Mouse (Mus musculus): ENCODE results near the gene Gm21972.

Gm21972 gene

DNA sequence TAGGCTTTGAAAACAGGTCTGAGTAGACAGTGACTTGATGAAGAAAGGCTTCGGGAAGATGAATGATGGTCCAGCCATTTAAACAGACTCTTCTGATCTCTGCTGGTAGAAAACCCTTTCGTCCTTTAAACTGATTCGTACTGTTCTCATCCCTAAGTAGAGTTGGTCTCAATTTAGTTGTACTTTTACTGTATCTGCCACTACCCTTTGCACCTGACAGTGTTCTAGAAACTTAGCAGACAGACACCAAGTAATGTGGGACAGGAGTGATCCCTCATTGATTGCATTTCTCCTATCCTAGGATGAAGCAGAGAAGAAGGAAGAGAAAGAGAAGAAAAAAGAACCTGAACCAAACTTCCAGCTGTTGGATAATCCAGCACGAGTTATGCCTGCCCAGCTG, at the start of gene Gm21972:
Gm21972 (plus strand) TSS at position 301 of the 400 bp plus-strand sequence.
- DNase-seq (ENCODE audit: low read depth in 1 of 2, low spot score in 2 of 2): no peak

DNA sequence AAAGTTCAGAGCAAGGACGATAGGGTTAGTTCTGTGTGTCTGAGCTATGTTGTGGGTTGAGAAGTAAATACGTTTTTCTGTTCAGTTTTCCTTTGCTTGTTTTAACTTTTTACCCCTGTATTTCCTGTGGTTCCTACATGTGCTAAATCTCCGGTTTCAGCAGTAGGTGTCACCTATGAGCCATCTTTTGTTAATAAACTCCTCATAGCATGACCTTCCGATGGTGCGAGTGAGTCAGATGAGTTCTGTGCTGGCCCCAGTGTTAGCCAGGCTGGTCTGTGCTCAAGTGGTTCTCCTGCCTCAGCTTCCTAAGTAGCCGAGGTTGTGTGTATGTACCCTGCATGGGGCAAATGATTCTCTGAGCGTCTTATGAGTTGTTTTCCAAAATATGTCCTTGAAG, 39.0 kb upstream of the Gm21972 start:
- no peak for DNase-seq (ENCODE audit: low read depth in 1 of 2, low spot score in 2 of 2)

DNA sequence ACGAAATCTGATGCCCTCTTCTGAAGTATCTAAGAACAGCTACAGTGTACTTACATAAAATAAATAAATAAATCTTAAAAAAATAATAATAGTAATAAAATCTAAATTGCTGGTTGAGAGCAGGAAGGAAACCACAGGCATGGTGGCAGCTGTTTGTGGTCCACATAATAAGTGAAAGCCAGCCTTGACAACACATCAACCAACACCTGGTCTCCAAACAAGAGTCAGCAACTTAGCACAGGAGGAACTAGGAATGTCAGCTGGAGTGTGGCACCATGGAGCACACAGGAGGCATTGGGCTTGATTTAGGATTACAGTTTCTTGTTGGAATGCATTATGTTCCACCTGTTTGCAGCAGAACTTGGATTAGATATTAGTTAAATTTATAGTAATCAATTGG, 28.4 kb upstream of the Gm21972 start:
- DNase-seq (ENCODE audit: low read depth in 1 of 2, low spot score in 2 of 2): no peak

DNA sequence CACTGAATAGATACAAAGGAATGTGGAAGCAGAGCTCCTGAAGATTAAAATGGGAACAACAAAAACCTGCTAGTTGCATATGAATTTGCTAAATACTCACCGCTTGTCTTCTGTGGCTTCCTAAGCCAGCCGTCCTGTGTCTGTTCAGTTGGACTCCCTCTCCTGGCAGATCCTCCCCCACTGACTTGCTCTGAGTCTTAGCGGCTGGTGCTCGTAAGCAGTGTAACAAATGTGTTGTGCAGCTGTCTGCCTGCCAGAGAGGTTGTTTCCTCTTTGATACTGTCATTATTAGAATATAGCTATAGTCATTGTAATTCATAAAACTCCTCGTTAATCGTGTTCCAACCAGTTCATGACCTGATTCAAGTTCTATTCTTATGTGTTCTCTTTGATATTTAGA, 21.7 kb upstream of the Gm21972 start, which contains the start of gene Htr2b:
Htr2b (minus strand) TSS at position 192 of the 400 bp plus-strand sequence.
- DNase-seq (ENCODE audit: low read depth in 1 of 2, low spot score in 2 of 2): no peak

DNA sequence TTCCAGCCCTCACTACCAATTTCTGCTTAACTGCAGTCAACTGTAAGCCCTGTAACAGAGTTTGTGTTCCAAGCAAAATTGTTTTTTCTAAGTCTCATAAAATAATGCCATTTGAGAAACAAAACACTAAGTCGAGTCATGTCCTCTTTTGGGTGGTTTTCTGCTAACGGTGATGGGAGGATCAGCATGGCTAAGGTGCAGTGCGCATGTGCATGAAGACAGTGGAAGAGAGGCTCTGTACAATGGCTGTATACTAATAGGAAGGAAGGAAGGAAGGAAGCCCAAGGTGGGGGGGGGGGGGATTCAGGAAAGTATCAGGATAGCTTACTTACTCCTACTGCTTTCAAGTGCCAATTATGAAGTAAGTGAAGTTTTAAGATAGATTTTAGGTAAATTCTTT, 19.3 kb upstream of the Gm21972 start:
- DNase-seq (ENCODE audit: low read depth in 1 of 2, low spot score in 2 of 2): no peak

DNA sequence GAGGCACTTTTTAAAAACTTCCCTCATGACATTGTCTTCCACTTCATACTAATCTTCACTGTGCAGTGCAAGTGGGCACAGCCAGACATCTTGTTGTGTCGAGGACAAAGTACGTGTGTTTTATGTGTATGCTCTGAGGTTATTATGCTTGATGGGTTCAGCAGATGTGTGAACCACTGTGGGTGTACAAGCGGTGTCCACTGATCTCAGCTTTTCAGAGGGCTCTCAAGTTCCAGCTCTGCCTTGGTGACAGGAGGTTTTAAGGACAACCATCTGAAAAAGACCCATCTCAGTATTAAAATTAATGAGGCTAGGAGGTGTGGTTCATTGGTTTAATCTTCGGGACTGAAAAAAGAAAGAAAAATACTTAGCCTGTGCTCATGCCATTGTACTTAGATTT, 13.9 kb upstream of the Gm21972 start:
- DNase-seq (ENCODE audit: low read depth in 1 of 2, low spot score in 2 of 2): no peak

DNA sequence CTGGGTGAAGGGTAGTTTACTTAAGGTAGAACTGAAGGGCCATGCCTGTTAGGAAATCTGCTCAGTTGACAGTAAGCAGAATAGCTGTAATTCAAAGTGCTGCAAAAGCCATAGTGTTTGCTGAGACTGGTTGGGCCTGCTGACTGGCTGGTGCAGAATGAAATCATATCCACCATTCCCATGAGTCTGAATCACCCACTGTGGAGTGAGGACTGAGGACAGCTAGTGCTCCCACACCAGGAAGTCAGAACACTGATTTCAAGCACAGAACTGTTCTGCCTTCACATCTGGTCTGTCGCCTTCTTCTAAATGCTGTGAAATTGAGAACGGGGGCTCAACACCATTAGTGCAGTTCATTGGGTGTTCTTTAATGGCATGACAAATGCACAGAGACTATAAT, 7.4 kb upstream of the Gm21972 start:
- DNase-seq (ENCODE audit: low read depth in 1 of 2, low spot score in 2 of 2): no peak

DNA sequence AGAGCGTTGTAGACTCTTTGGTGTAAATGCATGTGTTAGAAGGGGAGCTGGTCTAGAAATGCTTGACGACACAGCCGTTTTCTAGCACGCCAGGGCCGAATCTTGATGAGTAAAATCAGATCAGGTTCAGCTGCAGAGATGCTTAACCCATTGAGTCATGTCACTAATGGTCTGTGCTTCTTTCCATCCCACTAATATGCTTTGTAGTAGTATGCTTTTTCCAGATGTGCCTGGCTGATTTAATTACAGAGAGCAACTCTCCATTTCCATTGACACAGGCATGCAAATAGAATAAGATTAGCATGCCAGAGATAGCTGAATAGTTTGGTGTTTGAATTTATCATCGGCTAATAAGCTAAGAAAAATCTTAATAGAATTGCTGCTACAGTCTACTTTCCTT, 1.9 kb downstream of the Gm21972 start:
- DNase-seq (ENCODE audit: low read depth in 1 of 2, low spot score in 2 of 2): no peak

DNA sequence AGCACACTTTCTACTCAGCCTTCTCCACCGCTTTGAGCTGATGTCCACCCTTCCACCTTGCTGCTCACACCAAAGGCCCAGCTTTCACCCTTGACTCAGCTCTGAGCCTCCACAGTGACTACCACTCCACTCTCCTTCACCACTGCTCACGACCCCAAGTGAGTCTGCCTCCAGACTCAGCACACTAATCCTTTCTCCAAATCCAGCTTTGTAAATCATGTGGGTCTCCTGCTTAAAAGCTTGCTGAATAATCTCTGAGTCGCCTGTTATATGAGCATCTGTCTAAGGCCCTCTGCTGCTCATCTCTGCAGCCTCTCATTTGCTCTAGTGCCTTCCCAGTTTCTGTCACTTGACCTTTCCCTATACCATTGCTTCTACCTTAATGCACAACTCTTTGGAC, 7.6 kb downstream of the Gm21972 start:
- no peak for DNase-seq (ENCODE audit: low read depth in 1 of 2, low spot score in 2 of 2)

DNA sequence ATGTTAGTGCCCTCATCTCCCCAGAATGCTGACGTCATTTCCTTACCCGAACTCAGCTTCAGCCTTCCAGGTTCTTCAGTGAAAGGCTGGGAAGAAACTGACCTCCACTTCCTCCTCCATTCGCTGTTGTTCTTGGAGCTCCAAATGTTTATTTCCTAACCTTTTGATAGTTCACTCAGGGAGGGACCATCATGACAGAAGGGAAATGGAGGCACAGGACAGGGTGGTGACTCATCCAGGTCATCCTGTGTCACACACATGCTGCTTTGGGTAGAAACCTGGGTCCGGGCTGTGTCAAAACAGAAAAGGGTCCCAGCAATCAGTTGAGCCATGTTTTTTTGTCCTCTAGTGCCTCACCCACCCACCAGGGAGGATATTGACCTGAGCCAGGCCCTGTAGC, 9.7 kb downstream of the Gm21972 start:
- no peak for DNase-seq (ENCODE audit: low read depth in 1 of 2, low spot score in 2 of 2)

DNA sequence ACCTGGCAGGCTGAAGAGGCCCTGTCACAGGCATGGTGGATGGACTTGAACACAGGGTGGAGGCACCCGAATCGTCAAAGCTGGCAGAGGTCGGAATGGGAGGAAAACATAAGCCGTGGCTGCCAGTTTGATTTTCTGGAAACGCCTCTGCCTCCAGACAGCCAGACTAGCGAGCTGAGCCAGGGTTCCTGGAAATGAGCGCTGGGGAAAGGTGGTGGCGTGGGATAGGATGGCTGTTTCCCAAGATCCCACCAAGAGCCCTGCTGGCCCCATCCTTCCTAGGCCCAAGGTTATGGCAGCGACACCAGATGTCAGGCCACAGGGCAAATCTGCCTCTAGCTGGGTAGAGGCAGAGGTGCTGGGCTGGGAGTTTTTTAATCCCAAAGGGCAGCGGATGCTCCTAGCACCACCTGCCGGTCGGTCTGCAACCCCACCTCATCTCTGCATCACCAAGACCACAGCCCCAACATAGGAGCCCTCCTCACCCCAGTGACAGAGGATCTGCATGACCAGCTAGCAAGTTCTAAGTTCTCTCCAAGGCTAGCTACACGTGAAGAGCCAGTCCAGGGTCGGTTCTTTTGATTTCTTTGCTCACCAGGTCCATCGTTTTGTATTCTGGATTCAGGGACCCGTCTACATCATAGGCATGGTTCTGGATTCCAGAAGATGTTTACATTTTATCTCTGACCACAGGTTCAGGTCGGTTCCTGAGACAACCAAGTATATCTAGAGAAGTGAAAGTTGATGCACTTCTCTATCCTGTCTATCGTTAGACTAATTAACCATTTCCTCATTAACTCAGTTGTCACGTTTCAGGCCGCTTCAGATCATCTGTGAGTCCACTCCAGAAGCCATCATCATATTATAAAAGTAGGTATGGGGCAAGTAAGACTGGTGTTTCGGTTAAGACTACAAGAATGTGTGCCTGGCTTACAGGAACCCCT, 10.8 kb downstream of the Gm21972 start:
- DNase-seq (ENCODE audit: low read depth in 1 of 2, low spot score in 2 of 2): no peak

DNA sequence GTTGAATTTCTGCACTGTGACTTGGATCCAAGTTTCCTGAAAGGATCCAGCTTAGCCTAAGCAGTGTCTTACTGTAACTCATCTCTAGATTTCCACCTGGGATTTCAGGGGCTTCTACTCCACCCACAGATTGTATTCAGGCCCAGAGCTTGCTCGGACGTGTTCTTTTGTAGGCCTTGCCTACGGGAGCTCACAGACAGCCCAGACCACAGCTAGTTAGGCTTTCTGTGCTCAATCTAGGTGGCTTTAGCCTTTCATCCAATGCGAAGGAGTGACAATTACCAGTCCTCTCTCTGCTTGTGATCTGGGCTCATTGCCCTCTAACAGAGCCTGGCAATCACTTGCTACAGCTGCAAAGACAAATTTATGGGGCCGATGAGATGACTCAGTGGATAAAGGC, 12.9 kb downstream of the Gm21972 start:
- no peak for DNase-seq (ENCODE audit: low read depth in 1 of 2, low spot score in 2 of 2)

DNA sequence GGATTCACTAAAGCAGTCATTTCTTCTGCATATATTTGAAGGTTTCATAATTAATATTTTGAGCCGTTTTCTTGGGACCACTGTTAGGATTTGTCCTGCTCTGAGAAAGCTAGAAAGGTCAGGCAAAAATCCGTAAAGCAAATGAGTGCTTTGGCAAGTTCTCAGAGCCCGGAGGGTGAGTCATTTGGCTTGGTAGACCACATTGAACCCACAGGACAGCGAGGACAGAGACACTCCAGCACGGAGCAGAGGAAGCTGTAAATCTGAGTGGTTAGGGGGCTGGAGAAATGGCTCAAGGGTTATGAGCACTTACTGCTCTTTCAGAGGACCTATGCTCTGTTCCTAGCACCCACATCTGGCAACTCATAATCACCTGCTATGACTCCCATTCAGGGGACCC, 14.1 kb downstream of the Gm21972 start:
- no peak for DNase-seq (ENCODE audit: low read depth in 1 of 2, low spot score in 2 of 2)

DNA sequence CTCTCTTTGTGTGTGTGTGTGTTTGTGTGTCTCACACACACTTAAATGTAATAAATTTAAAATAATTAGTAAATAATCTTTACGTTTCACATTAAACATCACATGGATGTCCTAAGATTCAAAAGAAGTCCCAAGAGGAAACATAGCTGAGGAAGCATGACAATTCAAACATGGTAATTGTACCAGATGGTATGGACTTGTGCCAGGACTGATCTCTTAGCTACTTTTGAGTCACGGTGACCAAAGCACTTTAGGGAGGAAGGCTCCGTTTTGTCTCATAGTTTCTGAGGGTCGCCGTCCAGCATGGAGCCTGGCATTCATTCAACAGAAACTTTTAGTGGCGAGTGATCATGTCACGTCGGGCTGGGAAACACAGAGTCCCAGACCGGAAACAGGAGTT, 14.7 kb downstream of the Gm21972 start:
- DNase-seq (ENCODE audit: low read depth in 1 of 2, low spot score in 2 of 2): no peak

DNA sequence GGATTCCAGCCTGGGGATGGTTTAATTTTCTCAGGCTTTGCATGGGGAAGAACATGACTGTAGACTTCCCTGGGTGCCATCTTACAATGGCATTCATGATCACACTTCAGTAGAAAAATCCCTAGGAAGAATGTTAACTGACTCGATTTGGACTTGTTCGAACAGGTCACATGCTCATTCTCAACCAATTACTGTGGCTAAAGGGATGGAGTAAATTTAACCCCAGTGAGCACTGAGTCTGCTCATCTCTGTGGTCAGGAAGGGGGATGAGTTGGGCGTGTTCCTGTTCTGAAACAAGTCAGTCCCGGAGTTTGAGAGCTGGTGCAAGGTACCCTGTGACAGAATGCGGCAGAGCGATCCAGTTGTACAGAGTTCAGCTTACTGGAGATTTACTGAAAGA, 17.5 kb downstream of the Gm21972 start:
- no peak for DNase-seq (ENCODE audit: low read depth in 1 of 2, low spot score in 2 of 2)

DNA sequence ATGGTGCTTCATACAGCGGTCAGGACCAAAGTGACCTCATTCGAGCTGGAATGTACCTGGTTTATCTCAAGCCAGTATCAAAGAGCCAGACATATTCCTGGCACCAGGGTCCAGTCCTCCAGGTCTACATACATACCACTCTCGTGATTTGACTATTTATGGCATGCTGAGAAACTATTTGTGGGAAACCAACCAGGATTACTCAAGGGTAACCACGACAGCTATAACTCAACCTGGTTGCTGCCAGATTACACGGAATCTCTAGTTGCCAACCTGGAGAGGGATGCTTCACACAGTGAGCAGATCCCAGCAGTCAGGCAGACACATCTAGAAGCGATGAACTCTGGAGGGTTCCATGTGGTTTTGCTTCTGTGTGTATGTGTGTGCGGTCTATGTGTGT, 17.9 kb downstream of the Gm21972 start:
- no peak for DNase-seq (ENCODE audit: low read depth in 1 of 2, low spot score in 2 of 2)

DNA sequence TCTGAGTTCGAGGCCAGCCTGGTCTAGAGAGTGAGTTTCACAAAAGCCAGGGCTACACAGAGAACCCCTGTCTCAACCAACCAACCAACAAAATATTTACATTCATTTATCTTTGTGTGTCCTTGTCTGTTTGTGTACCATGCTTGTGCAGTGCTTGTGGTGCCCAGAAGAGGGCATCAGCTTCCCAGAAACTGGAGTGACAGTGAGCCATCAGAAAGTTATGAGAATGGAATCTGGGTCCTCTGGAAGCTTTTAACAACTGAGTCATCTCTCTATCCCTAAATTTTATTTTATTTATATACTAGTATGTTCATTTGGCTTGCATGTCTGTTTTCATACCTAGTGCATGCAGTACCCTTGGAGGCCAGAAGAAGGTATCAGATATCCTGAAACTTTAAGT, 19.2 kb downstream of the Gm21972 start:
- DNase-seq (ENCODE audit: low read depth in 1 of 2, low spot score in 2 of 2): no peak

DNA sequence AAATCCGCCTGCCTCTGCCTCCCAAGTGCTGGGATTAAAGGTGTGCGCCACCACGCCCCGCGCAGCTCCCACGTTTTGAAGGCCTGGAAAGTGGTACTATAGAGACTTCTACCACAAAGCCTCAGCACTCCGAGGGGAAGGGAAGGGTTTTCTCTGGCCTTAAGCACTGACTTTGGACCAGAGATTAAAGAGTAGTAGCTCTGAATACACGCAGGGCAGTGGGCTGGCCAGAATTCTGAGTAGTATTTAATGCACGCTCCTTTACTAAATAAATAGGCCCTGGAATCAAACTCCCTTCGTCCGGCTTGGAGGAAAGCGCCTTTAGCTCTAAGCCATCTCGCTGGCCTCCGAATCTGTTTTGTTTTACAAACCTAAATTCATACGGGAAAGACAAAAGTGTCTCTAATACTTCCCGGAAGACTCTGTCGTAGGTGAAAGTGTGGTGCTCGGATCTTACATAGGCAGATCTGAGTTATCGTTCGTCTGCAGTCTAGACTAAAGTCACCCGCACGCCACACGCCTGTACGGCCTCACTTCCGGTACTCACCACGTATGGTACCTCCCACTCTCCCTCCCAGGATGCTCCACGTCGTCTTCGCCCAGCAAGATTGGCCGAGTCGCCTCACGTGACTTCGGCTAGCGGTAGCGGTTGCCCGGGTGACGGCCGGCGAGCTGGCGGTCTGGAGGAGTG, 20.8 kb downstream of the Gm21972 start, which contains the start of gene Armc9:
Armc9 (plus strand) TSS at position 648 of the 691 bp plus-strand sequence.
- DNase-seq (ENCODE audit: low read depth in 1 of 2, low spot score in 2 of 2): peak; percentile 81 to 87

DNA sequence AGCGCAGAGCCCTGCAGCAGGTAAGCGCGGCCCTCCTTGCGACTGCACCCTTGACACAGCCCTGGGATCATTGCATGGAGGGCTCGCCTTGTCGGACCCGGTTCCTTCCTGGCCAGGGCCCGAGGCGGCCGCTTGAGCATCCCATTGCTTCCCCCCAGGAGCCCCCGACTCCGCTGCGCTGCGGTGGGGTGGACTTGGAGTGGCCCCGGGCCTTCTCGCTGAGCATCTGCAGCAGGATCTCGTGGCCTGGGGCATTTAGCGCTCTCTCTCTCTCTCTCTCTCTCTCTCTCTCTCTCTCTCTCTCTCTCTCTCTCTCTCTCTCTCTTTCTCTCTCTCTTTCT, 21.4 kb downstream of the Gm21972 start:
- no peak for DNase-seq (ENCODE audit: low read depth in 1 of 2, low spot score in 2 of 2)

DNA sequence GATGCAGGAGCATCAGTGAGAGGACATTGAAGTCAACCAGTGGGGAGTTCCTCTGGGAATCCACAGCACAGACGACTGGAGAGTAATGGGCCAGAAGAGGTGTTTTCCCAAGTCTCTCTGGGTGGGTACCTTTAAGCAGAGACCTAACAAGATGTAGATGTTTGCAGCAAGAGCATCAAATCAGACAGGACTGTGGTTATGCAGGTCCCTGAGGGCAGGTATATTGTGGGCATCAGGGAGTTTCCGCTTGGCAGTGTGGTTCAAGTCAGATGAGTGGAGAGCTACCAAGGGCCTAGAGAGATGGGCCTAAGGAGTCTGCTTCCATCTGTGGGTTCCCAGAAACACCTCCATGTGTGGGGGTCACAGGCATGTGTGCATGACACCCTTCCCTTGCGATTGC, 22.6 kb downstream of the Gm21972 start:
- DNase-seq (ENCODE audit: low read depth in 1 of 2, low spot score in 2 of 2): no peak

DNA sequence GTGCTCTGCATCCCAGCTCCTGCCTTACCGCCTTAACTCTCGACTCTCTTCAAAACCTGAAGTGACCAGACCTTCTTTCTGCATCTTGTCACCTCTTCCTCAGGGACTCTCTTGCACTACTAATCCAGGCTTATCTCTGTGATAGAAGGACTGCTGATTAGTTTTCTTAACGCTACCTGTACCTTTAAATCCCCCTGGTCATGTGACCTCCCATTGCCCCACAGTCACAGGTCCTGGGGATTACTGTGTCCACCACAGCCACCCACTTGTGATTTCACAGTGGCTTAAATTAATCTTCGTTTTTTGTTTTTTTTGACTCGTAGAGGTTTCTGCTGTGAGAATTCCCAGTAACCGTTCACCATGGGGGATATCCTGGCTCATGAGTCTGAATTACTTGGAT, 23.2 kb downstream of the Gm21972 start:
- DNase-seq (ENCODE audit: low read depth in 1 of 2, low spot score in 2 of 2): no peak

DNA sequence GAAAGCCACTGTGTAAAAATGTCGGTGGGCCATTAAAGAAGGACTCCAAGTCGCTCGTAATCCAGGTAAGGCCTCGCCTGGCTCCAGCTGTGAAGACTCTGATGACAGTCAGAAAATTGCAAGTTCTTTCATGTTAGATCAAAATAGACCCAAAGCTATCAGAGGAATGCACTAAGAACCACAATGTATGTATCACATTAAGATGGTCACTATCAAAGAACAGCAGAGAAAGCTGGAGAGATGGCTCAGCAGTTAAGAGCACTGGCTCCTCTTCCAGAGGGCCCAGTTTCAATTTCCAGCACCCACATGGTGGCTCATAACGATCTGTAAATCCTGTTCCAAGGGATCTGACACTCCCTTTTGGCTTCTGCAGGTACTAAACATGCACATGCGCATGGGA, 26.6 kb downstream of the Gm21972 start:
- DNase-seq (ENCODE audit: low read depth in 1 of 2, low spot score in 2 of 2): no peak
